Mouse (Mus musculus) CH12.LX (cell line): ENCODE measurements around the gene Zswim1.

Experiments used
- CTCF ChIP-seq, 2 experiments: IDR thresholded peaks in 1 of 2; conservative IDR thresholded peaks in 1 of 2; 2 replicates each; pipeline ENCODE4 v1.5.1; 2011 to 2012; ENCODE audit warnings: low read depth in 2 of 2, low read length in 2 of 2, improper control_type of control experiment in 1 of 2, inconsistent platforms in 1 of 2, mild to moderate bottlenecking in 1 of 2, moderate library complexity in 1 of 2
- E2F4 ChIP-seq: IDR thresholded peaks from 2 replicates; pipeline ENCODE4 v1.6.1; 2011; ENCODE audit warnings: low read depth, low read length, improper control_type of control experiment; ENCODE audit not compliant: insufficient replicate concordance
- HCFC1 ChIP-seq: IDR thresholded peaks from 2 replicates; pipeline ENCODE4 v1.6.1; 2012; ENCODE audit warnings: low read depth, mild to moderate bottlenecking, inconsistent platforms, low read length, improper control_type of control experiment
- KAT2A ChIP-seq: IDR thresholded peaks from 2 replicates; pipeline ENCODE4 v1.6.1; 2012; ENCODE audit warnings: low read length, improper control_type of control experiment, inconsistent platforms; ENCODE audit not compliant: insufficient replicate concordance
- POLR2A ChIP-seq: IDR thresholded peaks from 2 replicates; pipeline ENCODE4 v1.6.1; 2011; ENCODE audit warnings: low read depth, mild to moderate bottlenecking, improper control_type of control experiment, low read length

GRCm38 (mm10) chr2:164800252-164801004 lies 22.1 kb upstream of the Zswim1 start:
- TF ChIP-seq CTCF (conservative IDR thresholded peaks at IDR 0.05 in 1 of 2, IDR thresholded peaks at IDR 0.05 in 1 of 2; ENCODE audit: low read depth in 2 of 2, low read length in 2 of 2) (no peak), POLR2A (no peak), HCFC1 (no peak), E2F4 (no peak), KAT2A (no peak)
